Mouse (Mus musculus) right cerebral cortex, postnatal 4 days (tissue): ENCODE measurements at regions not wholly inside any gene's neighbourhood (a gene's known extent, or its start where the extent isn't known, plus 50 kb on each side); places are given as distances from the start of the nearest gene placed in this dataset.
"Not testable (repeated sequence)": the region's sequence is repeated elsewhere in the genome, so short reads cannot be mapped to it uniquely, and the experiment has no call there.

Experiments used
- DNase-seq: peaks from one replicate; pipeline ENCODE4 v3.0.0-alpha.2; 2022

DNA sequence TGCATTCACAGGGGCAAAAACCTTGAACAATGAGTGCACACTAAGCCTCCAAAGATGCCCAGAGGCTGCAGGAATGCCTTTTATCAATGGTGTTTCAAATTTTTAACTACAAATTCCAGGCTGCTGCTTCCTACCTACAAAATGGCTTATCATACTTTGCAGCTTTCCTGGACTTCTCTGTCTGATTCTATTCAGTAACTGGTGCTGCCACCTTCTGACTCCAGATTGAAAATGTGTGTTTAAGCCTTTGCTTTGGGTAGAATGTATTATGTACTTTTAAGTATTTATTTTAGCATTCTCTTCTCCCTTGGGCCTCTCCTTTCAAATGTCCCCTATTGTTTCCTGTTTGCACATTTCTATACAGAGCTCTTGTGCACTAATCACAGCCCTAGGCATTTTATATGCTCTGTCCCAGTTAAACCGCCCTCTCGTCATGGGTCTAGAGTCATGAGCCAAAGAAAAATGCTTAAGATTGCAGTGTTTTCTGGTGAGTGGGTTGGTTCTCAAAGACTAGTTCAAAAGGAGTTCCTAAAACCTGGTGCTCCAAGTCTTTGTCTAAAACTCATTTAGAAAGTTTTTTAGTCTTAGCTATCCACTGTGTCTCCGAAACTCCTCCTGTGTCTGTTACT is 472.3 kb upstream of the Dpp10 start:
- peak; percentile 5 for DNase-seq

GRCm38 (mm10) chr1:124510492-124510891 is 465.1 kb upstream of the Dpp10 start:
- no peak for DNase-seq

DNA sequence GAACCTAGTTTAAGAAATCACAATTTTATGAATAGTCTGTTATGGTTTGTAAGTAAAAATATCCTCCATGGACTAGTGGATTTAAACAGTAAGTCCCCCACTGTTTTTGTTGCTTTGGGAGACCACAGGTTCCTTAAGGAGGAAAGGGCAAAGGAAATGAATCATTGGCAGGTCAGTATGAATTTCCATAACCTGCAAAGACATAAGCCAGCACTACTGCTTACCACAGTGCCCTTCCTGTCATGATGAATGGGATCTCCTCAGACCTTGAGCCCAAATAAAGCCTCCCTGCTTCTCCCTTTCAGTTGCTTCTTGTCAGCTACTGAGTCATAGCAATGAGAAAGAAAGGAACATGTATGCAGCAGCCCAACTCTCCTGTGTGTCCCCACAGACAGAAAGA is 443.1 kb upstream of the Dpp10 start:
- no peak for DNase-seq

DNA sequence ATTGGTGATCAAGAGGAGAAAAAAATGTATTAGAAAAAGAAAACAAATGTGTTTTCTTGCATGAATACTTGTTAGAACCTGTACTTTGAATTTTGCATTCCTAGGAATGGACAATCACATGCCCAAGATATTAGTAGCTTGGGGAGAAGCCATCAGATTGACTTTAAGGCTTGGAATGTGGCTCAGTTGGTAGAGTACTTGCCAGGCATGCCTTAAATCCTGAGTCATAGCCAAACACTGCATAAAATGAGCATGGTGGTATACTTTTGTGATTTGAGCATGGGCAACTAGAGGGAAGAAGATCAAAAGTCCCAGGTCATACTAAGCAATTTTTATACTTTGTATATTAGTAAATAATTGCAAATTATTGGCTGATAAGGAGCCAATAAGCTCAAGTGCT is 442.6 kb upstream of the Dpp10 start:
- no peak for DNase-seq

DNA sequence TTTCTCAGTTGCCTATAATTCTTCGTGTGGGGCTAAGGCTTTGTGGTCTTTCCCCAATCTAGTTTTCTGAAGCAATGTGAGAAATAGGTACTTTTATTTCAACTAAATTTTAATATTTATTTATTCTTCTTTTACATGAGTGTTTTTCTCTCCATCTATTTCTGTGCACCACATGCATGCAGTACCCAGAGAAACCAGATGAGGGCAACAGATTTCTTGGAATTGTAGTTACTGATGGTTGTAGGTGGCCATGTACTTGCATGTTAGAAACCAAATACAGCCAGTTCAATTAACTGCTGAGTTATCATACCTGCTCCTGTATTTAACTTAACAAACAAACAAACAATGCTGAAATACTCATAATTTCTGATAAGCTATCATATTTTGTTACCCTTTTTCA is 404.8 kb upstream of the Dpp10 start:
- DNase-seq = peak; percentile 31

DNA sequence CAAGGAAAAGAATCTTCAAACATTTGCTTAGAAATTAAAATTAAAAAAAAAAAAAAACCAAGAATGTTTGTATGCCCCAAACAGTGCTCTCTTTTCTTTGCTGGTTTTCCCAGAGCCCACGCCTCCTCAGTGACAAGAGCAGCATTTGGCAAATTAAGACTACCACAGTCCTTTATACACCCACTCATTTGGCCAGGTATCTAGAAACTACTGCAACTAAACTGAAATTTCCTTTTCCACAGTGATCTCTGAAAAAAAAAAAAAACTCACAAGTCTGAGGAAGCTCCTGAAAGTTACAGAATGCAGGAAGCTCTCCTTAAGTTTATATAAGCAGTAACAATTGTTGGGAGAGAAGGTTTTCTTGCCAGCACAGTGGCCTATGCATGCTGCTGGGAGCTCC is 394.2 kb upstream of the Dpp10 start:
- no peak for DNase-seq

DNA sequence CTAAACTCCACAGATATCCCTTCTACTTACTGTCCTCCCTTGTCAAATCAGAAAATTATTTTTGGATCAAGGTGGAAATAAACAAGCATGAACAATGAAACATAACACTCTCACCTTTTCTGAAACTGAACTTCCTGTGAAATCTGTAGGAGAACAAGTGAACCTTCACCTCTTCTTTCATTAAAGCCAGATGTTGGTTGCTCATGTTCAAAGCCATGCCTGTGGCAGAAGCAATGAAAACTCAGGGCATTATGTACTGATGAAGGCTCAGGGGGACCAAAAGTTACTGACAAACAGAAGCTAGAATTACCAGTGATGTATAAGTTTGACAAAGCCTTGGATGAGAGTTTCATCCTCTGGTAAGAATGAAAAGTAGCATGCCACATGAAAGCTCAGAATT is 390.5 kb upstream of the Dpp10 start:
- DNase-seq = no peak

GRCm38 (mm10) chr1:124429583-124429982 is 384.2 kb upstream of the Dpp10 start:
- no peak for DNase-seq

DNA sequence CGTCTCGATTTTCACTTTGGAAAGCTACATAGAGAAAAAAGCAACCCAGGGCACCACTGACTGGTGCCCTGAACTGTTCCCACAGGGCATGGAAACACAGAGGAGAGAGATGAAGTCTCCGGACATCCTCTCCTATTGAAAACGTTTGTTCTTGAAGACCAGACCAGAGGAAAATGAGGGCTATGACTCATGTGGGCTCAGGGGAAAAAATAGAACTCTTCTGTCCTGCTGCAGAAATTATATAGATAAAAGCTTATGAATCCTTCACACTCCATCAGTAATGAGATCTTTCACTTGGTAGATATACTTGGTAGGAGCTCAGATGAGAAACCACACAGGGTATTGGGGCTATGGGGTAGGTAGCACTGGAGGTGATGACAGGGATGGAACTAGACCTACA is 371.4 kb upstream of the Dpp10 start:
- DNase-seq = no peak

GRCm38 (mm10) chr1:124410236-124410635 is 364.9 kb upstream of the Dpp10 start:
- no peak for DNase-seq

GRCm38 (mm10) chr1:124409781-124410180 is 364.4 kb upstream of the Dpp10 start:
- no peak for DNase-seq

DNA sequence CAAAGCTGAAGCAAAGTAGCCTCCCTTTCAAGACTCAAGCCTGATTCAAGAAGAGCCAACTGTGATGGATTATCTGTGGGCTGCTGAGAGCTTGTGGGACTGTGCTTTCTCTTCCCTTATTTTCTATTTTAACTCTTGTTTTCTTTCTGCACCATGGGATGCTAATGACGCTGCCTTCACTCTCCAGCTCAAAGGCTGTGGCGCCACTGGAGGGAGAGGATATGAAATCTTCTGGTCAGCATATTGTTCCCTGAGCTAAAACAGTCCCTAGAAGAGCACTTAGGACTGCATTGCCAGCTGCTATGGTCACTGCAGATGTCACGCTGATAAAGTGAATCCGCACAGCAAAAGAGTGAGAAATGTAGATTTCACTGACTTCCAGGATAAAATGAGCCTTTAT is 324.2 kb upstream of the Dpp10 start:
- DNase-seq = no peak

DNA sequence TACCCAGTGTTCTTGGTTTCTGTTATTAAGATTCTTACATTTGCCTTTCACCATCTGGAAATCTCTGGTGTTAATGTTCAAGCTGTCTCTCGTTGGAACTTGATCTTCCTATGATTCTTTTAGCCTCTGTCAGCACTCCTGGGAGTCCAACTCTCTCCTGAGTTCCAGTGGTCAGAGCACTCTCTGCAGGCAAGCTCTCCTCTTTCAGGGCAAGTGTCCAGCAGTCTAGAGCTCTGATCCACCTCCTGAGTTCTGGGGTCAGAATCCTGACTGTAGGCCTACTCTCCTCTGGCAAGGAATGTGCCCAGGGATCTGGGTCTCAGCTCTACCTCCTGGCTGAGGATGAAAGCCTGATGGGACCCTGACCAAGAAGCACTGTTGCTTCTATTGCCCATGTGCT is 303.1 kb upstream of the Dpp10 start:
- not testable (repeated sequence) for DNase-seq

GRCm38 (mm10) chr1:124339444-124339843 is 294.1 kb upstream of the Dpp10 start:
- DNase-seq = no peak

- no peak for DNase-seq
Observed at GRCm38 (mm10) chr1:124338648-124339047, 293.3 kb upstream of the Dpp10 start.

DNA sequence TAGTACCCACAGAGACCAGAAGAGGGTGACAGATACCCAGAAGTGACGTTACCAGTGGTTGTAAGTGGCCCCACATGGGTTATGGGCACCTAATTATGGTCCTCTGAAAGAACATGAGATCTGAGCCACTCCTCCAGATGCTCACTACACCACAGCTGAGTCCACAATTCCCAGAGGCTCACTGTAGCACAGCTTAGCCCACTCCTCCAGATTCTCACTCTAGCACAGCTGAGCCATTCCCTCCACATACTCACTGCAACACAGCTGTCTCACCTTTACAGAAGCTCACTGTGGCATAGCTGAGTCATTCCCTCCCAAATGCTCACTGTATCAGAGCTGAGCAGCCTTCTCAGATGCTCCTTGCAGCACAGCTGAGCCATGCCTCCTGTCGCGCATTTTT is 286.9 kb upstream of the Dpp10 start:
- no peak for DNase-seq
